Mouse (Mus musculus) spleen, adult 2 months (tissue): Measurements from ENCODE around the gene Tcf7l1.

Experiments
- CTCF ChIP-seq: fragments of 200-500 bp; IDR thresholded peaks from 2 replicates; pipeline ENCODE4 v1.5.1; 2011; ENCODE audit warnings: mild to moderate bottlenecking, inconsistent platforms; ENCODE audit not compliant: insufficient read depth, insufficient read length, insufficient replicate concordance; ENCODE audit errors: extremely low read depth
- POLR2A ChIP-seq: fragments of 200-500 bp; IDR thresholded peaks from 2 replicates; pipeline ENCODE4 v1.6.1; 2011; ENCODE audit warnings: low read depth, low read length, inconsistent platforms

DNA sequence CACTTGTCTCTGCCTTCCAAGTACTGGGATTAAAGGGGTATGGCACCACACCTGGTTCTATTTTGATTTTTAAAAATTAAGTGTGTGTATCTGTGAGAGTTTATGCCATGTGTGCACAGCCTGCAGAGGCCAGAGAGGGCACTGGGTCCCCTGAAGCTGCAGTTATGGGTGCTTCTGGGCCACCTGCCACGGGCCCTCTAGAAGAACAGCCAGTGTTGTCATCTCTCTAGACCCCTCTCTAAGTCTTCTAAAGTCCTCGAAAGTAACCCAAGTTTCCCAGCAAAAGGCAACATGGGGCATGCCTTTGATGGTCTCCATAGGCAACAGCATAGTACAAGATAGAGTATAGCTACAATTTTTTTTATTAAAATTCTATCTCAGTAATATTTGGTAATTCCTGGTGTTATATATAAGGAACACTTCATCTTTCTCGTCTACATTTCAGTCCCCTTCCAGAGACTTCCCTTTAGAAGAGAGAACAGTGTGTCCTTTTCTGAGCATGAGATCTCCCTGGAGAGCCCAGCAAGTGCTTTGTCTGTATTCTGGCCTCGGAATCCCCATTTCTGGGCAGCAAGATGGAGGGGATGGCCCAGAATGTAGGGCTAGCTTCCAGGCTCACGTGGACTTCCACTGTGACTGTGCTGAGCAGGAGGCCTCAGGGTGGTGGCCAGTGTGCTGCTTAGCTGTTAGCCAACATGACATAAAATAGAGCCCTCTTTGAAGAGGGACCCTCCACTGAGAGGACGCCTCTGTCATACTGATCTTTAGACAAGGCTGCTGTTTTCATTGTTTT is 195.8 kb downstream of the Tcf7l1 start:
- TF ChIP-seq CTCF, result no peak
- no peak for TF ChIP-seq POLR2A
